Mouse (Mus musculus): ENCODE measurements around the gene Crbn. TPM values are rescaled to one million over a fixed set of nuclear protein-coding genes. Genes with fewer than 3 reads are reported as not detected.

Gene Crbn
- polyA plus RNA-seq (2014; fragmentation: Nextera tagmentation; extraction: Ambion mirVana) = 54.5 and 58.4 TPM in 2 replicates

- H3K9ac ChIP-seq (ENCODE audit: low read length) = peak within 1 kb of the TSS; percentile 78
- H3K4me1 ChIP-seq (ENCODE audit: control insufficient read depth, insufficient read depth, low read length) = peaks cover 5% of the 10 kb centered on the region; the same call in 1 of the 2 replicates
- ATAC-seq (ENCODE audit: insufficient read depth, low FRiP score, low TSS enrichment) = peak; percentile 93
- H3K4me2 ChIP-seq (ENCODE audit: low read depth) = peak within 1 kb of the TSS; percentile 78
- no peak within 1 kb of the TSS for H3K27ac ChIP-seq (ENCODE audit: low read depth, low read length)
- H3K27me3 ChIP-seq (ENCODE audit: control insufficient read depth, insufficient read depth, low read length) = no peaks in the 10 kb centered on the region
- DNase-seq (ENCODE audit: low spot score) = peak; percentile 93
- no peaks in the 10 kb centered on the region for H3K9me3 ChIP-seq (ENCODE audit: control insufficient read depth, low read length)
- H3K4me3 ChIP-seq (ENCODE audit: low read depth, low read length) = peak within 1 kb of the TSS; percentile 83
- 2% methylated on average over 57 of the region's 57 CpGs for WGBS
- H3K36me3 ChIP-seq (ENCODE audit: control insufficient read depth, insufficient read depth, low read length) = no peaks in the 10 kb centered on the region; the same call in 1 of the 2 replicates
These were observed at the start of gene Crbn for GRCm38 (mm10) chr6:106799333-106800226. Gene Crbn, minus strand, starts transcription at chr6:106800077.

- H3K4me2 ChIP-seq (ENCODE audit: low read depth) = no peak overlapping the region
- no peaks in the 10 kb centered on the region for H3K36me3 ChIP-seq (ENCODE audit: control insufficient read depth, insufficient read depth, low read length)
- H3K27me3 ChIP-seq (ENCODE audit: control insufficient read depth, insufficient read depth, low read length) = no peaks in the 10 kb centered on the region
- no peaks in the 10 kb centered on the region for H3K9me3 ChIP-seq (ENCODE audit: control insufficient read depth, low read length)
- ATAC-seq (ENCODE audit: insufficient read depth, low FRiP score, low TSS enrichment) = no peak
- no peaks in the 10 kb centered on the region for H3K4me1 ChIP-seq (ENCODE audit: control insufficient read depth, insufficient read depth, low read length)
- H3K4me3 ChIP-seq (ENCODE audit: low read depth, low read length) = no peak overlapping the region
- no peak overlapping the region for H3K27ac ChIP-seq (ENCODE audit: low read depth, low read length)
- 92% methylated on average over 1 of the region's 1 CpGs for WGBS
- H3K9ac ChIP-seq (ENCODE audit: low read length) = no peak overlapping the region
- DNase-seq (ENCODE audit: low spot score) = no peak
These were observed 40.3 kb upstream of the Crbn start for GRCm38 (mm10) chr6:106840181-106840580.

- 80% methylated on average over 3 of the region's 3 CpGs for WGBS
- no peaks in the 10 kb centered on the region for H3K27me3 ChIP-seq (ENCODE audit: control insufficient read depth, insufficient read depth, low read length)
- no peak for DNase-seq (ENCODE audit: low spot score)
- H3K4me2 ChIP-seq (ENCODE audit: low read depth) = no peak overlapping the region
- no peaks in the 10 kb centered on the region for H3K36me3 ChIP-seq (ENCODE audit: control insufficient read depth, insufficient read depth, low read length)
- H3K4me3 ChIP-seq (ENCODE audit: low read depth, low read length) = no peak overlapping the region
- no peak overlapping the region for H3K9ac ChIP-seq (ENCODE audit: low read length)
- no peak for ATAC-seq (ENCODE audit: insufficient read depth, low FRiP score, low TSS enrichment)
- no peak overlapping the region for H3K27ac ChIP-seq (ENCODE audit: low read depth, low read length)
- no peaks in the 10 kb centered on the region for H3K9me3 ChIP-seq (ENCODE audit: control insufficient read depth, low read length)
- H3K4me1 ChIP-seq (ENCODE audit: control insufficient read depth, insufficient read depth, low read length) = no peaks in the 10 kb centered on the region
These were observed 38.2 kb upstream of the Crbn start for GRCm38 (mm10) chr6:106838053-106838452.

GRCm38 (mm10) chr6:106835316-106835715, 35.4 kb upstream of the Crbn start:
- Histone ChIP-seq H3K36me3 (ENCODE audit: control insufficient read depth, insufficient read depth, low read length) (no peaks in the 10 kb centered on the region), H3K27me3 (ENCODE audit: control insufficient read depth, insufficient read depth, low read length) (no peaks in the 10 kb centered on the region), H3K27ac (ENCODE audit: low read depth, low read length) (no peak overlapping the region), H3K4me2 (ENCODE audit: low read depth) (no peak overlapping the region), H3K9me3 (ENCODE audit: control insufficient read depth, low read length) (no peaks in the 10 kb centered on the region), H3K4me3 (ENCODE audit: low read depth, low read length) (no peak overlapping the region), H3K9ac (ENCODE audit: low read length) (no peak overlapping the region), H3K4me1 (ENCODE audit: control insufficient read depth, insufficient read depth, low read length) (no peaks in the 10 kb centered on the region)
- DNase-seq (ENCODE audit: low spot score) (no peak), ATAC-seq (ENCODE audit: insufficient read depth, low FRiP score, low TSS enrichment) (no peak)
- 78% methylated on average over 2 of the region's 2 CpGs for WGBS

- WGBS = 86% methylated on average over 1 of the region's 1 CpGs
- H3K4me1 ChIP-seq (ENCODE audit: control insufficient read depth, insufficient read depth, low read length) = no peaks in the 10 kb centered on the region
- no peaks in the 10 kb centered on the region for H3K27me3 ChIP-seq (ENCODE audit: control insufficient read depth, insufficient read depth, low read length)
- H3K9ac ChIP-seq (ENCODE audit: low read length) = no peak overlapping the region
- ATAC-seq (ENCODE audit: insufficient read depth, low FRiP score, low TSS enrichment) (peak; percentile 48; the same call in 1 of the 2 replicates), DNase-seq (ENCODE audit: low spot score) (peak; percentile 15)
- H3K4me2 ChIP-seq (ENCODE audit: low read depth) = no peak overlapping the region
- no peak overlapping the region for H3K27ac ChIP-seq (ENCODE audit: low read depth, low read length)
- no peak overlapping the region for H3K4me3 ChIP-seq (ENCODE audit: low read depth, low read length)
- no peaks in the 10 kb centered on the region for H3K9me3 ChIP-seq (ENCODE audit: control insufficient read depth, low read length)
- no peaks in the 10 kb centered on the region for H3K36me3 ChIP-seq (ENCODE audit: control insufficient read depth, insufficient read depth, low read length)
These were observed 22.5 kb upstream of the Crbn start for GRCm38 (mm10) chr6:106822329-106822728.

GRCm38 (mm10) chr6:106820566-106820965, 20.7 kb upstream of the Crbn start:
- no peak for DNase-seq (ENCODE audit: low spot score)
- Histone ChIP-seq H3K27ac (ENCODE audit: low read depth, low read length) (no peak overlapping the region), H3K4me3 (ENCODE audit: low read depth, low read length) (no peak overlapping the region), H3K27me3 (ENCODE audit: control insufficient read depth, insufficient read depth, low read length) (no peaks in the 10 kb centered on the region), H3K9ac (ENCODE audit: low read length) (no peak overlapping the region), H3K4me1 (ENCODE audit: control insufficient read depth, insufficient read depth, low read length) (no peaks in the 10 kb centered on the region), H3K4me2 (ENCODE audit: low read depth) (no peak overlapping the region), H3K36me3 (ENCODE audit: control insufficient read depth, insufficient read depth, low read length) (no peaks in the 10 kb centered on the region), H3K9me3 (ENCODE audit: control insufficient read depth, low read length) (no peaks in the 10 kb centered on the region)
- ATAC-seq (ENCODE audit: insufficient read depth, low FRiP score, low TSS enrichment) = no peak

- 87% methylated on average over 3 of the region's 3 CpGs for WGBS
- Histone ChIP-seq H3K9ac (ENCODE audit: low read length) (no peak overlapping the region), H3K4me2 (ENCODE audit: low read depth) (no peak overlapping the region), H3K4me1 (ENCODE audit: control insufficient read depth, insufficient read depth, low read length) (no peaks in the 10 kb centered on the region), H3K36me3 (ENCODE audit: control insufficient read depth, insufficient read depth, low read length) (no peaks in the 10 kb centered on the region), H3K27me3 (ENCODE audit: control insufficient read depth, insufficient read depth, low read length) (no peaks in the 10 kb centered on the region), H3K9me3 (ENCODE audit: control insufficient read depth, low read length) (no peaks in the 10 kb centered on the region), H3K4me3 (ENCODE audit: low read depth, low read length) (no peak overlapping the region), H3K27ac (ENCODE audit: low read depth, low read length) (no peak overlapping the region)
- ATAC-seq (ENCODE audit: insufficient read depth, low FRiP score, low TSS enrichment) (no peak), DNase-seq (ENCODE audit: low spot score) (no peak)
These were observed 20.0 kb upstream of the Crbn start for GRCm38 (mm10) chr6:106819906-106820305.

GRCm38 (mm10) chr6:106819246-106819645, 19.4 kb upstream of the Crbn start:
- H3K27me3 ChIP-seq (ENCODE audit: control insufficient read depth, insufficient read depth, low read length) = no peaks in the 10 kb centered on the region
- no peak for ATAC-seq (ENCODE audit: insufficient read depth, low FRiP score, low TSS enrichment)
- no peak overlapping the region for H3K27ac ChIP-seq (ENCODE audit: low read depth, low read length)
- no peak overlapping the region for H3K9ac ChIP-seq (ENCODE audit: low read length)
- no peak overlapping the region for H3K4me2 ChIP-seq (ENCODE audit: low read depth)
- no peak for DNase-seq (ENCODE audit: low spot score)
- no peak overlapping the region for H3K4me3 ChIP-seq (ENCODE audit: low read depth, low read length)
- H3K9me3 ChIP-seq (ENCODE audit: control insufficient read depth, low read length) = no peaks in the 10 kb centered on the region
- no peaks in the 10 kb centered on the region for H3K36me3 ChIP-seq (ENCODE audit: control insufficient read depth, insufficient read depth, low read length)
- no peaks in the 10 kb centered on the region for H3K4me1 ChIP-seq (ENCODE audit: control insufficient read depth, insufficient read depth, low read length)

GRCm38 (mm10) chr6:106810686-106811085, 10.8 kb upstream of the Crbn start:
- no peak for ATAC-seq (ENCODE audit: insufficient read depth, low FRiP score, low TSS enrichment)
- Histone ChIP-seq H3K9me3 (ENCODE audit: control insufficient read depth, low read length) (no peaks in the 10 kb centered on the region), H3K36me3 (ENCODE audit: control insufficient read depth, insufficient read depth, low read length) (no peaks in the 10 kb centered on the region), H3K27ac (ENCODE audit: low read depth, low read length) (no peak overlapping the region), H3K4me1 (ENCODE audit: control insufficient read depth, insufficient read depth, low read length) (no peaks in the 10 kb centered on the region), H3K4me3 (ENCODE audit: low read depth, low read length) (no peak overlapping the region), H3K27me3 (ENCODE audit: control insufficient read depth, insufficient read depth, low read length) (no peaks in the 10 kb centered on the region), H3K9ac (ENCODE audit: low read length) (no peak overlapping the region), H3K4me2 (ENCODE audit: low read depth) (no peak overlapping the region)
- WGBS = 98% methylated on average over 3 of the region's 3 CpGs
- no peak for DNase-seq (ENCODE audit: low spot score)

All from neural tube, embryonic 11.5 days (tissue).